17 mouse cellular contexts compared by ENCODE assay signal in genomic region chr5:49470738-49471137, GRCm38 (mm10). TPM values are rescaled to one million over a fixed set of nuclear protein-coding genes. Genes with fewer than 3 reads are reported as not detected.
"Had no signal": no experiment of that assay in that cellular context is flagged by ENCODE, and none has a peak within 500 bp of the region (broad histone marks: within the 10 kb centered on the region; RNA-seq: fewer than 3 reads in every experiment).

No protein-coding gene starts in this region.

- H3K4me3 ChIP-seq: limb, embryonic 13.5 days; midbrain, embryonic 10.5 days; myocyte; neural tube, embryonic 15.5 days had no signal

- H3K4me1 ChIP-seq: limb, embryonic 13.5 days; midbrain, embryonic 10.5 days; neural tube, embryonic 15.5 days had no signal

- H3K9me3 ChIP-seq: limb, embryonic 13.5 days; midbrain, embryonic 10.5 days; neural tube, embryonic 15.5 days had no signal

- H3K4me2 ChIP-seq: limb, embryonic 13.5 days; neural tube, embryonic 15.5 days had no signal

- H3K27ac ChIP-seq: kidney, postnatal 0 days; limb, embryonic 13.5 days; liver, embryonic 14.5 days; midbrain, embryonic 10.5 days; neural tube, embryonic 15.5 days had no signal

- H3K9ac ChIP-seq: limb, embryonic 13.5 days; liver, embryonic 14.5 days; neural tube, embryonic 15.5 days had no signal

- H3K27me3 ChIP-seq: limb, embryonic 13.5 days; neural tube, embryonic 15.5 days had no signal

- H3K36me3 ChIP-seq: limb, embryonic 13.5 days; midbrain, embryonic 10.5 days; neural tube, embryonic 15.5 days had no signal

- DNase-seq: kidney, adult 9 months; kidney, postnatal 36 days; left cerebral cortex, postnatal 4 days; lung, adult 18-20 months; lung, postnatal 36 days; right cerebral cortex, adult 18-20 months; right cerebral cortex, postnatal 25 days; thymus, postnatal 4 days had no signal

RNA-seq across cellular contexts. Expression of gene Kcnip4, which starts 54.0 kb away (rescaled TPM):
- total RNA-seq: liver, adult 2 months; megakaryocyte, adult 5-6 weeks had no signal
- polyA plus RNA-seq: liver, adult 2 months; small intestine, adult 2 months had no signal
